Mouse (Mus musculus): Measurements from ENCODE around the gene Prm1. TPM values are rescaled to one million over a fixed set of nuclear protein-coding genes. Genes with fewer than 3 reads are reported as not detected.
"Not testable (repeated sequence)": the region's sequence is repeated elsewhere in the genome, so short reads cannot be mapped to it uniquely, and the experiment has no call there.

Prm1 gene
- 0.57 TPM in 1 of 2 replicates, not detected in the other for polyA plus RNA-seq (2016; fragmentation: Nextera tagmentation; extraction: Ambion mirVana)

GRCm38 (mm10) chr16:10805789-10806527, at the start of gene Prm1:
Gene Prm1, minus strand, starts transcription at chr16:10805839.
- WGBS: 83% methylated on average over 10 of the region's 10 CpGs
- Histone ChIP-seq H3K36me3 (no peaks in the 10 kb centered on the region), H3K4me1 (0 out of 2 replicates have a peak, but pooled peaks cover 5% of the 10 kb centered on the region), H3K27ac (no peak within 1 kb of the TSS), H3K4me2 (replicated peaks) (no peak within 1 kb of the TSS), H3K4me3 (no peak within 1 kb of the TSS), H3K9ac (no peak within 1 kb of the TSS), H3K9me3 (replicated peaks) (no peaks in the 10 kb centered on the region), H3K27me3 (no peaks in the 10 kb centered on the region)
- no peak for ATAC-seq (ENCODE audit: low FRiP score)

DNA sequence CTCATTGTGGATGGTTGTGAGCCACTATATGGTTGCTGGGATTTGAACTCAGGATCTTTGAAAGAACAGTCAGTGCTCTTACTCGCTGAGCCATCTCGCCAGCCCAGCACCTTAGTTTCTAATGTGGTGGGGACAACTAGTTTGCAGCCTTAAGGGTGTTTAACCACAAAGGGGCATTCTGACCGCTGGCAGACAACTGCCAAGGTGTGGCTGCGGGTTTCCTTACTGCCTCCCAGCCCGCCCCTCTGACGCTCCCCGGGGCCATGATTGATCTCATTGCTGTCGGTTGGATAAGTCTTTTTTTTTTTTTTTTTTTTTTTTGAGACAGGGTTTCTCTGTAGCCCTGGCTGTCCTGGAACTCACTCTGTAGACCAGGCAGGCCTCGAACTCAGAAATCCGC, 46.6 kb upstream of the Prm1 start:
- peaks cover 13% of the 10 kb centered on the region for H3K4me1 ChIP-seq
- WGBS: 90% methylated on average over 10 of the region's 10 CpGs
- not testable (repeated sequence) for H3K27ac ChIP-seq; H3K27me3 ChIP-seq; H3K4me3 ChIP-seq; ATAC-seq (ENCODE audit: low FRiP score); H3K36me3 ChIP-seq; H3K9me3 ChIP-seq (replicated peaks); H3K9ac ChIP-seq; H3K4me2 ChIP-seq (replicated peaks)

DNA sequence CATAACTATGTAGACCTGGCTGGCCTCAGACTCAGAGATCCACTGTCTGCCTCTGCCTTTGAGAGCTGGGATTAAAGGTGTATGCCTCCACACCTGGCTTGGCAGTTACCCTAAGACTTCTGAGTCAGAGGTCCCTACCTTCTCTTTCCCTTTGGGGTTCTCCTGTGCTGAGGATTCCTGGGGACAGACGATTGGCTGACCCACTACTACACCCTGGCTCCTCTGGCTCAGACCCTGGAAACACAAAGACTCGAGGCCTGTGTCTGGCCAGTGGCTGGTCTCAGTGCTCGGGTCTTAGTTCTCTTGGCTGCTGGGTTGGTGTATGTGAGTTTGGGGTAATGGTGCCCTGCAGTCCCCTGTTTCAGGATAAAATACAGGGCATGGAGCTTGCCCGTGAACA, 45.3 kb upstream of the Prm1 start:
- Histone ChIP-seq H3K4me2 (replicated peaks) (no peak overlapping the region), H3K9ac (no peak overlapping the region), H3K27ac (0 out of 2 replicates have a peak overlapping the region, but pooled peaks have one; percentile 1), H3K27me3 (no peaks in the 10 kb centered on the region), H3K4me1 (peaks cover 13% of the 10 kb centered on the region), H3K4me3 (no peak overlapping the region), H3K36me3 (no peaks in the 10 kb centered on the region), H3K9me3 (replicated peaks) (no peaks in the 10 kb centered on the region)
- ATAC-seq (ENCODE audit: low FRiP score): no peak
- 45% methylated on average over 4 of the region's 4 CpGs for WGBS

GRCm38 (mm10) chr16:10849965-10850861, 44.6 kb upstream of the Prm1 start:
- H3K36me3 ChIP-seq: no peaks in the 10 kb centered on the region
- no peaks in the 10 kb centered on the region for H3K9me3 ChIP-seq (replicated peaks)
- peaks cover 13% of the 10 kb centered on the region for H3K4me1 ChIP-seq
- no peaks in the 10 kb centered on the region for H3K27me3 ChIP-seq
- ATAC-seq (ENCODE audit: low FRiP score): no peak
- 0 out of 2 replicates have a peak overlapping the region, but pooled peaks have one; percentile 1 for H3K27ac ChIP-seq
- WGBS: 68% methylated on average over 12 of the region's 12 CpGs
- no peak overlapping the region for H3K4me2 ChIP-seq (replicated peaks)
- no peak overlapping the region for H3K4me3 ChIP-seq
- H3K9ac ChIP-seq: no peak overlapping the region

GRCm38 (mm10) chr16:10846503-10846902, 40.9 kb upstream of the Prm1 start:
- Histone ChIP-seq H3K36me3 (no peaks in the 10 kb centered on the region), H3K4me2 (replicated peaks) (no peak overlapping the region), H3K4me3 (no peak overlapping the region), H3K27me3 (no peaks in the 10 kb centered on the region), H3K27ac (no peak overlapping the region), H3K9ac (no peak overlapping the region), H3K9me3 (replicated peaks) (no peaks in the 10 kb centered on the region), H3K4me1 (peaks cover 26% of the 10 kb centered on the region)
- no peak for ATAC-seq (ENCODE audit: low FRiP score)
- WGBS: 66% methylated on average over 4 of the region's 4 CpGs

DNA sequence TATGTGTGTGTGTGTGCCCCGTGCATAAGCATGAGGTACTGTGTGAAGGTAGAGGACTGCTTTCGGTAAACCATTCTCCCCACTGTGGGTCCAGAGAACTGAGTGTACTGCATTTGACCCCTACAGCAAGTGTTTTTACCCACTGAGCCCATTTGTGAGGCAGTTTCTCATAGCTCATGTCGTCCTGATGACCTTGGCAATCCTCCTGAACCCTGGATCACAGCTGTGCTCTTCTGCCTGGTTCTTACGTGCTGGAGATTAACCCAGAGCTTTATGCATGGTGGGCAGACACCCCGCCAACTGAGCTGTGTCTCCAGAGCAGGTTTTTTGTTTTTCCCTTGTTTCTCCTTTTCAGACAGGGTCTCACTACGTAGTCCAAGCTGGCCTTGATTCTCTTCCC, 40.3 kb upstream of the Prm1 start:
- 81% methylated on average over 6 of the region's 6 CpGs for WGBS
- no peaks in the 10 kb centered on the region for H3K27me3 ChIP-seq
- no peak overlapping the region for H3K4me3 ChIP-seq
- H3K9me3 ChIP-seq (replicated peaks): no peaks in the 10 kb centered on the region
- no peak overlapping the region for H3K4me2 ChIP-seq (replicated peaks)
- ATAC-seq (ENCODE audit: low FRiP score): no peak
- no peak overlapping the region for H3K27ac ChIP-seq
- no peak overlapping the region for H3K9ac ChIP-seq
- peaks cover 21% of the 10 kb centered on the region for H3K4me1 ChIP-seq
- no peaks in the 10 kb centered on the region for H3K36me3 ChIP-seq

DNA sequence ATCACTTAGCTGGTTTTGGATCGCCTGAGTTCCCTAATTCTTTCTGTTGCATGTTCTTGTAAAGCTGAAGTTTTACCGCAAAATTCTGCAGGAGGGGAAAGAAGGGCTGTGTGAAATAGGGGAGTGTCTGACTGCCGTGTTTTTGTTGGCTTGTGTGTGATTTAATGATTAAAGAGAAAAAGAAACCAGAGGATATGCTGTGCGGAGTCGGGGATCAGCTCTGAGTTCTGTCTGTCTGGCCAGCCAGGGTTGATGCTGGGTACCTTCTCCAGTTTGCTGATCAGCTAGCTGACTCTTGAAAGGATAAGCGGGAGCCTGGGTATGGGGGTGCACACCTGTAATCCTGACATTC, 38.7 kb upstream of the Prm1 start:
- ATAC-seq (ENCODE audit: low FRiP score): no peak

GRCm38 (mm10) chr16:10843486-10844318, 38.1 kb upstream of the Prm1 start:
- Histone ChIP-seq H3K27me3 (no peaks in the 10 kb centered on the region), H3K36me3 (no peaks in the 10 kb centered on the region), H3K27ac (no peak overlapping the region), H3K4me3 (no peak overlapping the region), H3K9ac (no peak overlapping the region), H3K4me2 (replicated peaks) (peak overlapping the region; percentile 39), H3K4me1 (peaks cover 16% of the 10 kb centered on the region), H3K9me3 (replicated peaks) (no peaks in the 10 kb centered on the region)
- WGBS: 19% methylated on average over 18 of the region's 18 CpGs
- no peak for ATAC-seq (ENCODE audit: low FRiP score)

More for the DNA sequence above, 38.7 kb upstream of the Prm1 start:
- no peaks in the 10 kb centered on the region for H3K27me3 ChIP-seq
- H3K4me3 ChIP-seq: no peak overlapping the region
- H3K9me3 ChIP-seq (replicated peaks): no peaks in the 10 kb centered on the region
- H3K27ac ChIP-seq: no peak overlapping the region
- peaks cover 13% of the 10 kb centered on the region for H3K4me1 ChIP-seq
- no peak overlapping the region for H3K9ac ChIP-seq
- no peak overlapping the region for H3K4me2 ChIP-seq (replicated peaks)
- 73% methylated on average over 6 of the region's 6 CpGs for WGBS
- H3K36me3 ChIP-seq: no peaks in the 10 kb centered on the region

DNA sequence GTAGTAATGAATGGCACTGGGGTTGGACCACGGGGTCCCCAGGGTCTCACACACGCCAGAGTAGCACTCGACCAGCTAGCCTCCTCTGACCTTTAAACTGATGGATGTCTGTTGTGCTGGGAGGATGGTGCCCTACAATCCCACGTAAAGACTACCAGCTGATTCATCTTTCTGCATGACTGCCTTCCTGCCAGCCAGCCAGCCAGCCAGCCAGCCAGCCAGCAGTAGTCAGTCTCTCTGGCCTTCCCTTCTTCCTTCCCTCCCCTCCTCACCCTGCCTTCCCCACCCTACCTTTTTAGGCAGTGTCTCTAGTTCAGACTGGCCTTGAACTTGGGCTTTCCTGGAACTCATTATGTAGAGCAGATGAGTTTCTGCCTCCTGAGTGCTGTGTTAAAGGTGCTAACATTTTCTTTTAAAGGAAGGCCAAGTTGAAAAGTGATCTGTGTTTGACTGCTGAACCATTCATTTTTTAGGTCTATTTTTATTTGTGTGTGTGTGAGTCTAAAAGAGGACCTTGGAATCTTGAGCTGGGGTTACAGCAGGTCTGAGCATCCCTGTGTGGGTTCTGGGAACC, 36.7 kb upstream of the Prm1 start:
- H3K4me3 ChIP-seq: no peak overlapping the region
- 55% methylated on average over 4 of the region's 4 CpGs for WGBS
- no peak overlapping the region for H3K27ac ChIP-seq
- no peaks in the 10 kb centered on the region for H3K36me3 ChIP-seq
- no peaks in the 10 kb centered on the region for H3K9me3 ChIP-seq (replicated peaks)
- H3K4me2 ChIP-seq (replicated peaks): no peak overlapping the region
- no peak overlapping the region for H3K9ac ChIP-seq
- H3K27me3 ChIP-seq: no peaks in the 10 kb centered on the region
- H3K4me1 ChIP-seq: peaks cover 26% of the 10 kb centered on the region
- no peak for ATAC-seq (ENCODE audit: low FRiP score)

DNA sequence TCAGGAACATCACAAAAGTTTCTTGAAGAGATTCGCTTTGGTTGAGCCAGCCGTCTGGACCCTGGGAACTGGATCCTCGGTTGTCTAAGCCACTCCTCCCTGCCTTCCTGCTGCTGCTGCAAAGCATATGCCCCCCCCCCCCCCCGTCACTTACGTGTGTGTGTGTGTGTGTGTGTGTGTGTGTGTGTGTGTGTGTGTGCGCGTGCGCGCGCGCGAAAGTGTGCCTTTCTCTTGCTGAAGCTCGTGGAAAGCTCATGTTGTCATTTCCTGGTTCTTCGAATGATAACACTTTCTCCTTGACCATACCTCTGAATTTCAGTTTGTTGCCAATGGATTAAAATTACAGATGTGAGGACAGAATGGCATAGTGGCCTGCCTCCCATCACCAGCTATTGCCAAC, 34.4 kb upstream of the Prm1 start:
- no peak for ATAC-seq (ENCODE audit: low FRiP score)
- peaks cover 36% of the 10 kb centered on the region for H3K4me1 ChIP-seq
- 87% methylated on average over 13 of the region's 14 CpGs for WGBS
- H3K27me3 ChIP-seq: no peaks in the 10 kb centered on the region
- no peak overlapping the region for H3K4me3 ChIP-seq
- no peaks in the 10 kb centered on the region for H3K9me3 ChIP-seq (replicated peaks)
- no peak overlapping the region for H3K4me2 ChIP-seq (replicated peaks)
- no peak overlapping the region for H3K9ac ChIP-seq
- no peaks in the 10 kb centered on the region for H3K36me3 ChIP-seq
- no peak overlapping the region for H3K27ac ChIP-seq

DNA sequence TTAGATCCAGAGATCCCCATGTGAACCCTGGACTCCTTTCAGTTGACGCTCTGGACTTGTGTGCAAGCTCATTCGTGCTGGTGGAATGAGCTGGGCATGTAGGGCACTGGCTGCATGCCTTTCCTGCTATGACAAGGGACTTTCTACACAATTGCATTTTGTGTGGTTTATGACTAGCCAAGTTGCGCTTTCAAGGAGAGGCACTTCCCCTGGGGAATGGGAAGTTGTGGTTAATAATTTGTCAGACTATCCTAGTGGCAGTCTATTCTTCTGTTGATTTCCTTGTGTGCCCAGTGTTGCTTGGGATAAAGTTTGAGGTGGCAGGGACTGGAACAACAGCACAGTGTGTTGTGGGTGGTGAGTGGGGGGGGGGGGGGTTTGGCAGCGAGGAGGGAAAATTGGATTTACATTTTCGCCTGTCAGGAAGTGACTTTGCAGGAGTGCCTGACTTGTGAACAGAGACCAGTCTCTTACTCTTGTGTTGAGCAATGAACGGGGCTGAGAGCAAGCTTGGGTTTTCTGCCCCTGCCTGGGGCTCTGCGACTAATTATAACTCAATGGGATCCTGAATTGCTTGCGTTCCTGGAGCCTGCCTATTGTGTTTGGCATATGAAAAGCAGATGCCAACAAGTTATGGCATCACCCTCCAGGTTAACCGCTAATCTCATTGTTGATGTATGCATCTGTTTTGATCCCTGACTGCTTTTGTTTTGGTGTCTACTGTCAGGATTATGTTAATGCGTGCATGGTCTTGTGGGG, 33.0 kb upstream of the Prm1 start:
- Histone ChIP-seq H3K4me1 (peaks cover 31% of the 10 kb centered on the region), H3K4me3 (no peak overlapping the region), H3K9ac (no peak overlapping the region), H3K27ac (no peak overlapping the region), H3K4me2 (replicated peaks) (no peak overlapping the region), H3K27me3 (peaks cover 5% of the 10 kb centered on the region; the same call in 1 of the 2 replicates), H3K36me3 (no peaks in the 10 kb centered on the region), H3K9me3 (replicated peaks) (no peaks in the 10 kb centered on the region)
- WGBS: 43% methylated on average over 10 of the region's 10 CpGs
- no peak for ATAC-seq (ENCODE audit: low FRiP score)

Data from hindbrain, embryonic 12.5 days (tissue).